Comparison of ENCODE assay signal across 8 mouse cellular contexts in genomic region chrX:99975250-99975984, GRCm38 (mm10). TPM values are rescaled to one million over a fixed set of nuclear protein-coding genes. Genes with fewer than 3 reads are reported as not detected.
DNase-seq lines count a peak whose midpoint lies in the region; ATAC-seq and TF ChIP-seq lines count a peak whose summit lies in the region.

Eda (plus strand) TSS chrX:99975606.

- peak; percentile 98 for ATAC-seq in hindbrain, embryonic 16.5 days

- 25% methylated on average over 24 of the region's 49 CpGs for WGBS in hindbrain, embryonic 16.5 days

- no peaks in the 10 kb centered on the region for H3K36me3 ChIP-seq in hindbrain, embryonic 16.5 days (ENCODE audit: control insufficient read depth, insufficient read depth, low read length)

- H3K4me1 ChIP-seq in cortical plate, adult 2 months (ENCODE audit: control insufficient read depth, insufficient read depth, low read length), result no peaks in the 10 kb centered on the region
- no peaks in the 10 kb centered on the region for H3K4me1 ChIP-seq in hindbrain, embryonic 16.5 days (ENCODE audit: control insufficient read depth, insufficient read depth, low read depth, low read length)

- H3K4me2 ChIP-seq in hindbrain, embryonic 16.5 days (ENCODE audit: low read length), result peak within 1 kb of the TSS; percentile 87

- H3K4me3 ChIP-seq in cortical plate, adult 2 months (ENCODE audit: insufficient read depth, low read length), result peak within 1 kb of the TSS; percentile 88
- peak within 1 kb of the TSS; percentile 76 for H3K4me3 ChIP-seq in gastrocnemius, adult 2 months
- peak within 1 kb of the TSS; percentile 59 for H3K4me3 ChIP-seq in hindbrain, embryonic 16.5 days (ENCODE audit: low read length)
- peak within 1 kb of the TSS; percentile 58 for H3K4me3 ChIP-seq in left cerebral cortex, adult 2 months

- DNase-seq in adrenal gland, adult 2 months, result peak; percentile 93
- DNase-seq in gastrocnemius, adult 2 months, result peak; percentile 94
- DNase-seq in left cerebral cortex, adult 2 months (ENCODE audit: extremely low spot score in 1 of 2, low spot score in 2 of 2), result peak; percentile 69 to 78
- DNase-seq in lung, postnatal 4 days, result peak; percentile 89 to 95
- DNase-seq in right cerebral cortex, postnatal 10 days (ENCODE audit: low spot score in 2 of 2), result peak; percentile 90 to 91
- peak; percentile 36 for DNase-seq in urinary bladder, postnatal 10 days (ENCODE audit: low spot score)

- H3K27ac ChIP-seq in cortical plate, adult 2 months (ENCODE audit: insufficient read depth, low read length), result no peak within 1 kb of the TSS
- peak within 1 kb of the TSS; percentile 77 for H3K27ac ChIP-seq in gastrocnemius, adult 2 months
- H3K27ac ChIP-seq in hindbrain, embryonic 16.5 days (ENCODE audit: low read depth, low read length), result no peak within 1 kb of the TSS
- no peak within 1 kb of the TSS for H3K27ac ChIP-seq in left cerebral cortex, adult 2 months

- no peaks in the 10 kb centered on the region for H3K9me3 ChIP-seq in hindbrain, embryonic 16.5 days (ENCODE audit: control insufficient read depth, low read length)

- 0 out of 2 replicates have a peak, but pooled peaks cover 2% of the 10 kb centered on the region for H3K27me3 ChIP-seq in hindbrain, embryonic 16.5 days (replicated peaks; ENCODE audit: control insufficient read depth, insufficient read depth, low read length)

- no peak for TF ChIP-seq CTCF in cortical plate, adult 2 months (IDR thresholded peaks at IDR 0.05; ENCODE audit: extremely low read depth, insufficient read depth, low read length)
- TF ChIP-seq CTCF in gastrocnemius, adult 2 months (IDR thresholded peaks at IDR 0.05), result no peak
- no peak for TF ChIP-seq CTCF in left cerebral cortex, adult 2 months (IDR thresholded peaks at IDR 0.05)

- intact Hi-C loops in gastrocnemius, adult 2 months (cut with DNase I), result loop anchor here (5.0 to 10.0 kb wide), 2 partner anchors 123 to 509 kb away; no protein-coding TSS in a partner anchor
- intact Hi-C loops in left cerebral cortex, adult 2 months (cut with DNase I), result loop anchor here (2.0 to 10.0 kb wide), 4 partner anchors 123 to 841 kb away; partner anchors contain the start of genes Efnb1 and Tmem28

- H3K9ac ChIP-seq in hindbrain, embryonic 16.5 days (ENCODE audit: low read depth, low read length), result peak within 1 kb of the TSS; percentile 65

- no peak for TF ChIP-seq POLR2A in cortical plate, adult 2 months (IDR thresholded peaks at IDR 0.05; ENCODE audit: extremely low read depth, insufficient read depth, low read length)

RNA-seq across cellular contexts. Expression of gene Eda, which starts in this region (rescaled TPM):
- 1 to 10 TPM; 8.2 to 10.0 TPM for total RNA-seq in adrenal gland, adult 2 months (2021)
- 2.8 and 3.1 TPM in 2 replicates for polyA plus RNA-seq in adrenal gland, adult 2 months (2012; rRNA removed)
- 3.1 and 3.4 TPM in 2 replicates for polyA plus RNA-seq in cortical plate, adult 2 months (2012; rRNA removed)
- total RNA-seq in gastrocnemius, adult 2 months (2021), result 1 to 10 TPM; 2.1 to 2.4 TPM
- 2.2 and 2.5 TPM in 2 replicates for polyA plus RNA-seq in hindbrain, embryonic 16.5 days (2015; fragmentation: Nextera tagmentation; extraction: Ambion mirVana)
- 1 to 10 TPM; 3.5 to 5.9 TPM for total RNA-seq in left cerebral cortex, adult 2 months (2021)

Comparison
In these comparisons a context has a peak if more than half of its experiments do, and no peak if none do; other contexts are left out.
1. DNase-seq: peak in every context shown above with its lines; median percentile 94 in gastrocnemius, adult 2 months; 93 in adrenal gland, adult 2 months; 92 in lung, postnatal 4 days; 90 in right cerebral cortex, postnatal 10 days; 74 in left cerebral cortex, adult 2 months; 36 in urinary bladder, postnatal 10 days.